Mouse (Mus musculus): ENCODE results near the gene Wfdc17. TPM values are rescaled to one million over a fixed set of nuclear protein-coding genes. Genes with fewer than 3 reads are reported as not detected.

The Wfdc17 gene
- polyA plus RNA-seq, 1 experiment from 2014 or later, result 1.7 TPM

DNA sequence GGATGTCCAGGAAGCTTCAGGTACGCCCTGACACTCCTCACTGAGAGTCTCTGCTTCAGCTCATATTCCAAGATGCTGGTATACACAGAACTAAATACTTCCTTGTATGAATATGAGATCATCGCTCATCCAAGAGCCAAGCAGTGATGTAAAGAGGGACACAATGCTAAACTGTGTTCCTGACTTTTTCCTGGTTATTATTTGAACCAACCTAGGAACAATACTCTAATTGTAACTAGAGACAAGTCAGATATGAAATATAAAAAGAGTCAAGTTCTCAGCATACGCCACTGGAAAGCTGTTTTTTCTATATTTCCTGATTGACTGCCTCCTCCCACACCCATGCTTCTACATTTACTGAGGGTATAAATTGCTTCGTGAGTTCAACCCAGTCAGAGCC, 4.9 kb downstream of the Wfdc17 start, which contains the start of gene Wfdc18:
TSS of gene Wfdc18 (plus strand) at position 301 of the 400 bp plus-strand sequence.
- no peaks in the 10 kb centered on the region for H3K9me3 ChIP-seq (ENCODE audit: control insufficient read depth, low read length)
- H3K4me1 ChIP-seq (replicated peaks; ENCODE audit: control insufficient read depth, insufficient read depth, low read length), result no peaks in the 10 kb centered on the region
- no peaks in the 10 kb centered on the region for H3K27me3 ChIP-seq (ENCODE audit: control insufficient read depth, insufficient read depth, low read depth, low read length)
- no peak within 1 kb of the TSS for H3K27ac ChIP-seq (ENCODE audit: low read length)
- no peak within 1 kb of the TSS for H3K4me3 ChIP-seq (ENCODE audit: low read length)
- no peak for ATAC-seq (ENCODE audit: low read depth)
- H3K36me3 ChIP-seq (ENCODE audit: control insufficient read depth, insufficient read depth, low read length), result no peaks in the 10 kb centered on the region
- 68% methylated on average over 4 of the region's 4 CpGs for WGBS
- no peak within 1 kb of the TSS for H3K4me2 ChIP-seq (ENCODE audit: low read depth, low read length)
- H3K9ac ChIP-seq (ENCODE audit: low read length), result no peak within 1 kb of the TSS

DNA sequence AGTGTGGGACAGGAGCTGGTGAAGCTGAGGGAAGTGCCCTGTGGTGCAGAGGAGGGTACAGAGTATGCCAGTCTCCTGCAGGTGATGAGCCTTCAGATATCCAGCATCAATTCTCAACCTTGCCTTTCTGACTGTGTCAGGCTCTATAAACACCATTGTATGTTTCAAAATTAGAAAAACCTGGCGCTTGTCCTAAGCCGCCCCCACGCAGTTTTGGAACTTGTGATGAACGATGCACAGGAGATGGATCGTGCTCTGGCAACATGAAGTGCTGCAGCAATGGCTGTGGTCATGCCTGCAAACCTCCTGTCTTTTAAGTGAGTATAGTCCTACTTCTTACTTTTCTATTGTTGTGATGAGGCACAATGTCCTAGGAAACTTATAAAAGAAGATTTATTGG, 5.9 kb downstream of the Wfdc17 start:
- ATAC-seq (ENCODE audit: low read depth), result no peak
- H3K4me2 ChIP-seq (ENCODE audit: low read depth, low read length), result no peak overlapping the region
- no peaks in the 10 kb centered on the region for H3K27me3 ChIP-seq (ENCODE audit: control insufficient read depth, insufficient read depth, low read depth, low read length)
- H3K9me3 ChIP-seq (ENCODE audit: control insufficient read depth, low read length), result no peaks in the 10 kb centered on the region
- 77% methylated on average over 5 of the region's 5 CpGs for WGBS
- H3K4me1 ChIP-seq (replicated peaks; ENCODE audit: control insufficient read depth, insufficient read depth, low read length), result no peaks in the 10 kb centered on the region
- no peak overlapping the region for H3K27ac ChIP-seq (ENCODE audit: low read length)
- H3K4me3 ChIP-seq (ENCODE audit: low read length), result no peak overlapping the region
- H3K9ac ChIP-seq (ENCODE audit: low read length), result no peak overlapping the region
- H3K36me3 ChIP-seq (ENCODE audit: control insufficient read depth, insufficient read depth, low read length), result no peaks in the 10 kb centered on the region

DNA sequence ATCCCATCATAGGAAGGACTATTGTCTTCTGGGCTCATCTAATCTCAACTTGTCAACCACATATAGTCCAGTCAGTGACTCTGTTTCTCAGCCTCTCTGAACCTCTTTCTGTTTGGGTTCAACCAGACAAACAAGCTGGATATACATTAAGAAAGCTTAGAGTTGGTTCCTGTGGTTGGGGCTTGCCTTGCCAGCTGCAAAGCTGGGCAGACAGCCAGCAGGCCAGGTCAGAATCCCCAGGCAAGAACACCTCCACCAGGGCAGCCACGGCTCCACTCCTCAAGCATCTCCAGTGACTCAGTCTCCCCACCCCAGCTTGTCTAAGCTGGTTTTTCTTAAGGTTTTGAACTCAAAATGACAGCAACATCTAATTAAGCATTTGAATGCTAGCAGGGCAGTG, 8.9 kb downstream of the Wfdc17 start:
- WGBS, result 48% methylated on average over 1 of the region's 1 CpGs
- H3K36me3 ChIP-seq (ENCODE audit: control insufficient read depth, insufficient read depth, low read length), result no peaks in the 10 kb centered on the region
- no peaks in the 10 kb centered on the region for H3K4me1 ChIP-seq (replicated peaks; ENCODE audit: control insufficient read depth, insufficient read depth, low read length)
- H3K27me3 ChIP-seq (ENCODE audit: control insufficient read depth, insufficient read depth, low read depth, low read length), result no peaks in the 10 kb centered on the region
- H3K27ac ChIP-seq (ENCODE audit: low read length), result no peak overlapping the region
- no peak overlapping the region for H3K9ac ChIP-seq (ENCODE audit: low read length)
- no peak for ATAC-seq (ENCODE audit: low read depth)
- no peaks in the 10 kb centered on the region for H3K9me3 ChIP-seq (ENCODE audit: control insufficient read depth, low read length)
- H3K4me3 ChIP-seq (ENCODE audit: low read length), result no peak overlapping the region
- H3K4me2 ChIP-seq (ENCODE audit: low read depth, low read length), result no peak overlapping the region

DNA sequence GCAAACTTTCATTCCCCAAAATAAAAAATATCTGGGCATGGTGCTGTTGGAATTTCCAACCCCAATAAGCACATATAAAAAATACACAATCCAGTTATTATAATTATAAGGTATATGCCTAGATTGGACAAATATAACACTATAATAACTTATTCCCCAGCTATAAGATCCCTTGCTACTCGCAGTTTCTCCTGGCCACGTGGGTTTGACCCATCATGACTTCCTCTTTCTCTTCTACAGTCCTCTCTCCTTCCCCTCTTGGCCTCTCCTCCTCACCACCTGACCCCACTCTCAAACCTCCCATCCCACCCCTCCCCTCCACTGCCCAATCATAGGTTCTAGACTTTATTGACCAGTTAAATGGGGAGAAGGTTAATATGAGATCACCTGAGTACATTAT, 10.1 kb downstream of the Wfdc17 start:
- H3K4me1 ChIP-seq (replicated peaks; ENCODE audit: control insufficient read depth, insufficient read depth, low read length), result no peaks in the 10 kb centered on the region
- no peak overlapping the region for H3K4me3 ChIP-seq (ENCODE audit: low read length)
- H3K27ac ChIP-seq (ENCODE audit: low read length), result no peak overlapping the region
- no peaks in the 10 kb centered on the region for H3K36me3 ChIP-seq (ENCODE audit: control insufficient read depth, insufficient read depth, low read length)
- WGBS, result 84% methylated on average over 2 of the region's 2 CpGs
- H3K27me3 ChIP-seq (ENCODE audit: control insufficient read depth, insufficient read depth, low read depth, low read length), result no peaks in the 10 kb centered on the region
- no peak overlapping the region for H3K9ac ChIP-seq (ENCODE audit: low read length)
- no peak for ATAC-seq (ENCODE audit: low read depth)
- H3K4me2 ChIP-seq (ENCODE audit: low read depth, low read length), result no peak overlapping the region
- no peaks in the 10 kb centered on the region for H3K9me3 ChIP-seq (ENCODE audit: control insufficient read depth, low read length)

DNA sequence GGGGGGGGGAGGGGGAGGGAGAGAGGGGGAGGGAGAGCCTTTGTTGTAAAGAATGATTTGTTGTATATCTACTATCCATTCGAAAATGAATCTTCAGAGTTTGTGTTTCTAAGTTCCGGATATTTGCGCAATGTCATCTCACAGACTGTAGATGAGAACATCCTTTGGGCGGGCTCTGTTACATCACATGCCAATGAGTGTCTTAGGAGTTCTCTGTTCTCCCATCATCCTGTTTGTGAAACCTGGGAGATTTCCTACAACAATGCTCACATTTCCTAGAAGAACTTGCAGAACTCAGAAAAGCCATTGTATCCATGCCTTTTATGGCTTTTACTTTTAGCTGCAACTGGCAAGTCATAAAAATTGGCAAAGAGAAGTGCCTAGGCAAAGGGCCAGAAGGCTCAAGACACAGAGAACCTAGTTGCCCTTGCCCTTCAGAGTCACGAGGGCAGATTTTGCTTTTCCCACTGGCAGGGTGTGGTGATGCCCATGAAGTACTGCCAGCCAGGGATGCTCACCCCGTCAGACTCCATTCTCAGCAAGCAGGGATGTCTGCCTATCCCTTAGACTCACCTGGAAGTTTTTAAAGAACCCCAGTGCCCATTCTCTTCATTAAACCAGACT, 13.4 kb downstream of the Wfdc17 start:
- H3K4me2 ChIP-seq (ENCODE audit: low read depth, low read length), result no peak overlapping the region
- H3K9ac ChIP-seq (ENCODE audit: low read length), result no peak overlapping the region
- no peak for ATAC-seq (ENCODE audit: low read depth)
- H3K27me3 ChIP-seq (ENCODE audit: control insufficient read depth, insufficient read depth, low read depth, low read length), result no peaks in the 10 kb centered on the region
- H3K4me1 ChIP-seq (replicated peaks; ENCODE audit: control insufficient read depth, insufficient read depth, low read length), result no peaks in the 10 kb centered on the region
- H3K9me3 ChIP-seq (ENCODE audit: control insufficient read depth, low read length), result no peaks in the 10 kb centered on the region
- 77% methylated on average over 6 of the region's 6 CpGs for WGBS
- H3K36me3 ChIP-seq (ENCODE audit: control insufficient read depth, insufficient read depth, low read length), result no peaks in the 10 kb centered on the region
- H3K4me3 ChIP-seq (ENCODE audit: low read length), result no peak overlapping the region
- no peak overlapping the region for H3K27ac ChIP-seq (ENCODE audit: low read length)

DNA sequence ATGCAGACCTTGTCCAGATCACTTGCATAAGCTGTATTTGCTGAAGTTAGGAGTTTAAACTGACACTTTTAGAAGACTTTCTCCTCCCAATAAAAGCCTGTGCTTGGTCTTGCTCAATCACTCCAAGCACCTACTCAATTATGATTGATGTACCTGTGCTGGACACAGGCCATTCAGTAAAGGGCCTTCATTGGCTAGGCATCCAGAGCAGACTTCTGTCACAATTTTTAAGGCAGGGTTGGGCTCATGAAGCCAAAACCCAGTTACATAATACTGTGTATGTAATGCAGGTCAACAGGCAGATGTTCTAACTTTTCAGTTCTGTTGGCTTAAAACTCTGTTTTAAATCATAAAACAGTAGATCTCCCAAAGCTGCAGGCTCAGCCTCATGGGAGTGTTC, 17.0 kb downstream of the Wfdc17 start:
- no peak for ATAC-seq (ENCODE audit: low read depth)
- Histone ChIP-seq H3K4me1 (replicated peaks; ENCODE audit: control insufficient read depth, insufficient read depth, low read length) (no peaks in the 10 kb centered on the region), H3K9ac (ENCODE audit: low read length) (no peak overlapping the region), H3K27me3 (ENCODE audit: control insufficient read depth, insufficient read depth, low read depth, low read length) (no peaks in the 10 kb centered on the region), H3K4me3 (ENCODE audit: low read length) (no peak overlapping the region), H3K9me3 (ENCODE audit: control insufficient read depth, low read length) (no peaks in the 10 kb centered on the region), H3K4me2 (ENCODE audit: low read depth, low read length) (no peak overlapping the region), H3K36me3 (ENCODE audit: control insufficient read depth, insufficient read depth, low read length) (no peaks in the 10 kb centered on the region), H3K27ac (ENCODE audit: low read length) (no peak overlapping the region)

DNA sequence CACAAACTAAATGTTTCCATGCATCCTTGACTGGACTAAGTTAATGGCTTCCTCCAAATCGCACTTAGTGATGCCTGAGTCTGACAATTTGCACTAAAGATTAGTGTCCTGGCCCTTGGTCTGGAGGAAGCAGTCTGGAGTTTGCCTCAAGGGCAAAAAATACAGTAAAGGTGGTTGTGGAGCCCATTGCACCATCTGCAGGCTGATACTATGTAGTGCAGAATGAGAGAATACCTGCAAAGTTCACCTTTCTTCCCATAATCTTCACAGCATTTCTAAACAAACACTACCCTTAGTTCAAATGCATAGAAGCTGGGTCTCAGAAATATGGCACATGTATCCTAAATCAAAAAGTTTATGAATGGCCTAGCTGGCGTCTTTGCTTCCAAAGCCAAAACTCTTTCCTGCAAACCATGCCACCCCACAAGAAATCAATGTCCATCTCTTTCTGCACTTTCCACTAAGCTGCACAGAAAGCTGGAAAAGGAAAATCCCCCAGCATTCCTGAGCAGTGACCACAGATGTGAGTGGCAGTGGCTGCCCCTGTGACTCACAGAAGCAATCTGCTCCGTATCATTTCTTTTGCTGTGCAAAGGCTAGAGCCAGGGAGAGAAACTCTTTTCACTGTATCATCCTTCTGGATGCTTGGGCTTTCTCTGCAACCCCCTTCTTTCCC, 25.1 kb downstream of the Wfdc17 start:
- Histone ChIP-seq H3K4me1 (replicated peaks; ENCODE audit: control insufficient read depth, insufficient read depth, low read length) (no peaks in the 10 kb centered on the region), H3K27me3 (ENCODE audit: control insufficient read depth, insufficient read depth, low read depth, low read length) (no peaks in the 10 kb centered on the region), H3K36me3 (ENCODE audit: control insufficient read depth, insufficient read depth, low read length) (no peaks in the 10 kb centered on the region), H3K4me2 (ENCODE audit: low read depth, low read length) (no peak overlapping the region), H3K4me3 (ENCODE audit: low read length) (no peak overlapping the region), H3K27ac (ENCODE audit: low read length) (no peak overlapping the region), H3K9me3 (ENCODE audit: control insufficient read depth, low read length) (peaks cover 2% of the 10 kb centered on the region; the same call in 1 of the 2 replicates), H3K9ac (ENCODE audit: low read length) (no peak overlapping the region)
- ATAC-seq (ENCODE audit: low read depth), result no peak
- 56% methylated on average over 3 of the region's 3 CpGs for WGBS

DNA sequence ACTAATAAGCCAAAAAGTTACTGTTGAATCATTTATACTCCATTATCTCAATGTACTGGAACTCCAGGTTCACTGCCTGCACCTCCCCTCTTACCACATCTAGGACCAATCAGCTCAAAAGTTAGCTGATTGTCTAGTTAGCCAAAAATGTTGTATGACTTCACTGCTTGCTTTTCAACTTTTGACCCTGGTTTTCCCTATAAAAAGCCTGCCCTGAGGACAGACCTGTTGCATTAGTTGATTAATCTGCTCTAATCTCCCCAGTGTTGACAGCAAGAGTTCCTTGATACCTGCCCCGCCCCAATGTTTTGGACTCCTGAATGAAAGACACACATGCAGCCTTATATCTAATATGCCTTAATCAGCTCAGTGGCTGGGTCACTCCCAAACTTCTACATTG, 27.3 kb downstream of the Wfdc17 start:
- 65% methylated on average over 1 of the region's 1 CpGs for WGBS
- ATAC-seq (ENCODE audit: low read depth), result no peak
- no peaks in the 10 kb centered on the region for H3K36me3 ChIP-seq (ENCODE audit: control insufficient read depth, insufficient read depth, low read length)
- H3K27ac ChIP-seq (ENCODE audit: low read length), result no peak overlapping the region
- no peaks in the 10 kb centered on the region for H3K27me3 ChIP-seq (ENCODE audit: control insufficient read depth, insufficient read depth, low read depth, low read length)
- no peak overlapping the region for H3K4me3 ChIP-seq (ENCODE audit: low read length)
- peaks cover 3% of the 10 kb centered on the region; the same call in 1 of the 2 replicates for H3K9me3 ChIP-seq (ENCODE audit: control insufficient read depth, low read length)
- no peak overlapping the region for H3K4me2 ChIP-seq (ENCODE audit: low read depth, low read length)
- H3K4me1 ChIP-seq (replicated peaks; ENCODE audit: control insufficient read depth, insufficient read depth, low read length), result no peaks in the 10 kb centered on the region
- no peak overlapping the region for H3K9ac ChIP-seq (ENCODE audit: low read length)

DNA sequence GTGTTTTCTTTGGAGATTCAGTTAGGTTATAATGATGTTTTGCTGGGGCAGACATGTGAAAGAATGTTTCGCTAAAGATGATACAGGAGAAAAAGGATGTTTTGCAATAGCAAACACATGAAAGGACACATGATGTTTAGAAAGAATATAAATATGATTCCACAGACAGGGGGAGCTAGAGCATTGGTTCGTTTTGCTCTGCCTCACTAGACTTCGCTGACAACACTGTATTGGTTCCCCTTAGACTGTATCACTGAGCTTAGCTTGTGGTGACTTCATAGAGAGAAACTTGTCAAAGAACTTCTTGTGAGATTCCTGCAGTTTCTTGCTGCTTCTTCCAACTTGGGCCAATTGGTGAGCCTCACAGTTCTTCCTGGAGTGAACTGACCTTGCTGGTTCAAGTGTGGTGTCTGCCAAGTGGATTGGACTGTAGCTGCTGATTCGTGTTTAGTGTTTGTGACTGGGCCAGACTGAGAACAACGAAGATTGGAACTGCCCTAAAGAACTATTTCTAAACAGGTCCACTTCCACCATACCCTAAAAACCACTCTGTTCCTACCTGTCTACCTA, 29.4 kb downstream of the Wfdc17 start:
- WGBS, result 71% methylated on average over 5 of the region's 5 CpGs
- ATAC-seq (ENCODE audit: low read depth), result no peak
- no peaks in the 10 kb centered on the region for H3K36me3 ChIP-seq (ENCODE audit: control insufficient read depth, insufficient read depth, low read length)
- H3K4me3 ChIP-seq (ENCODE audit: low read length), result no peak overlapping the region
- H3K9ac ChIP-seq (ENCODE audit: low read length), result no peak overlapping the region
- no peak overlapping the region for H3K4me2 ChIP-seq (ENCODE audit: low read depth, low read length)
- no peaks in the 10 kb centered on the region for H3K27me3 ChIP-seq (ENCODE audit: control insufficient read depth, insufficient read depth, low read depth, low read length)
- H3K9me3 ChIP-seq (ENCODE audit: control insufficient read depth, low read length), result peaks cover 3% of the 10 kb centered on the region; the same call in 1 of the 2 replicates
- no peak overlapping the region for H3K27ac ChIP-seq (ENCODE audit: low read length)
- no peaks in the 10 kb centered on the region for H3K4me1 ChIP-seq (replicated peaks; ENCODE audit: control insufficient read depth, insufficient read depth, low read length)
